Mouse (Mus musculus): ENCODE data around the gene Rit1.

DNA sequence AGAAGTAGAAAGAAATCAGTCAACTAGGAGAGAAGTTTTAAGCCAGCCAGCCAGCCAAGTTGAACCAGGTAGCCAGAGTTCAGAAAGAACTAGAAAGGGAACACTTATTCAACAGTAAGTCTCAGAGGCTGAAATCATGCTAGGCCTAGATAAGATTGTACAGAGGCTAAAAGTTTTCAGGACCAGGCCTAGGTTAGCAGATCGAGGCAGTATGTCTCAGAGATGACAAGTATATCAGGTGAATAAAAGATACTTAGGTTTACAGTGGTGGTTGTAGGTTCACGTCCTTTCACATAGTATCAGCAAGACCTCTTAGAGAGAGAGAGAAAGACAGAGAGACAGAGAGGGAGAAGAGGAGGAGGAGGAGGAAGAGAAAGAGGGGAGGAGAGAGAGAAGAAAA is 32.8 kb upstream of the Rit1 start:
- TF ChIP-seq EP300 (IDR thresholded peaks at IDR 0.05; ENCODE audit: low read depth) (no peak), CTCF (IDR thresholded peaks at IDR 0.05; ENCODE audit: low read depth) (no peak)
